Mouse (Mus musculus) ovary, postnatal 14 days (tissue): ENCODE measurements around the gene Hivep3.
A peak's percentile ranks its signal among the peaks of the same experiment; 100 is the strongest.

Experiments used
- DNase-seq: peaks from one replicate; pipeline ENCODE4 v3.0.0; 2022; ENCODE audit warnings: low spot score

Hivep3 gene

GRCm38 (mm10) chr4:119875592-119875991 is 142.0 kb downstream of the Hivep3 start:
- DNase-seq: no peak

GRCm38 (mm10) chr4:119876535-119877160 is 143.1 kb downstream of the Hivep3 start:
- DNase-seq: no peak

- DNase-seq: no peak
Observed at GRCm38 (mm10) chr4:119878218-119878617, 144.6 kb downstream of the Hivep3 start.

GRCm38 (mm10) chr4:119879671-119880070 is 146.1 kb downstream of the Hivep3 start:
- no peak for DNase-seq

- DNase-seq: no peak
Observed at GRCm38 (mm10) chr4:119880270-119880669, 146.7 kb downstream of the Hivep3 start.

- DNase-seq: no peak
Observed at GRCm38 (mm10) chr4:119881292-119881691, 147.7 kb downstream of the Hivep3 start.

- no peak for DNase-seq
Observed at GRCm38 (mm10) chr4:119882401-119882800, 148.8 kb downstream of the Hivep3 start.

GRCm38 (mm10) chr4:119882814-119883213 is 149.2 kb downstream of the Hivep3 start:
- DNase-seq: no peak

- no peak for DNase-seq
Observed at GRCm38 (mm10) chr4:119886621-119887020, 153.0 kb downstream of the Hivep3 start.

GRCm38 (mm10) chr4:119887523-119888177 is 154.1 kb downstream of the Hivep3 start:
- DNase-seq: no peak

- no peak for DNase-seq
Observed at GRCm38 (mm10) chr4:119889760-119890159, 156.2 kb downstream of the Hivep3 start.

GRCm38 (mm10) chr4:119893255-119893779 is 159.7 kb downstream of the Hivep3 start:
- DNase-seq: no peak

- DNase-seq: no peak
Observed at GRCm38 (mm10) chr4:119894797-119895458, 161.3 kb downstream of the Hivep3 start.

GRCm38 (mm10) chr4:119895504-119895903 is 161.9 kb downstream of the Hivep3 start:
- no peak for DNase-seq

GRCm38 (mm10) chr4:119896572-119896971 is 163.0 kb downstream of the Hivep3 start:
- no peak for DNase-seq

GRCm38 (mm10) chr4:119897054-119897855 is 163.7 kb downstream of the Hivep3 start:
- no peak for DNase-seq

GRCm38 (mm10) chr4:119901556-119902491 is 168.2 kb downstream of the Hivep3 start:
- DNase-seq: no peak

- peak; percentile 17 for DNase-seq
Observed at GRCm38 (mm10) chr4:119903328-119903727, 169.7 kb downstream of the Hivep3 start.

- peak; percentile 38 for DNase-seq
Observed at GRCm38 (mm10) chr4:119903806-119904205, 170.2 kb downstream of the Hivep3 start.

- DNase-seq: no peak
Observed at GRCm38 (mm10) chr4:119904296-119904695, 170.7 kb downstream of the Hivep3 start.

GRCm38 (mm10) chr4:119907106-119907505 is 173.5 kb downstream of the Hivep3 start:
- DNase-seq: no peak
